ENCODE assay signal across 8 mouse cellular contexts in the genomic region with DNA sequence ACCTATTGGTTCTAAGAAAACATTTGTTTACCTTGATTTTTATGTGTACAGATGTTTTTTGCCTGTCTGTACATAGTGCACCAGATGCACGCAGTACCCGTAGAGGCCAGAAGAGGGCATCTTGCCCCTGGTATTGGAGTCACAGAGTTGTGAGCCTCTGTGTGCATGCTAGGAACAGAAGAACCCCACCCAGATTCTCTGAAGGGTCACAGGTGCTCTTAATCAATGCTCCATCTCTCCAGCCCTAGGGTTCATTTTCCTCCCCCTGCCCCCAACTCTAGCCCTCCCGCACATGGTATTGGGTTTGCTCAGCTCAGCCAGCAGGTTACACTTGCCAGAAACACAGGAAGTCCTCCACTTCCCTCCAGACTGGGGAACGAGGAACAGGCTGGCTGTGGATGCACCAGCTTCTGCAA. TPM values are rescaled to one million over a fixed set of nuclear protein-coding genes. Genes with fewer than 3 reads are reported as not detected.
DNase-seq lines count a peak whose midpoint lies in the region; ATAC-seq and TF ChIP-seq lines count a peak whose summit lies in the region.

No protein-coding gene starts in this region.

- no peak overlapping the region for H3K4me3 ChIP-seq in forebrain, embryonic 11.5 days (ENCODE audit: low read depth, low read length)
- H3K4me3 ChIP-seq in forebrain, embryonic 12.5 days (replicated peaks), result no peak overlapping the region
- H3K4me3 ChIP-seq in gastrocnemius, adult 2 months, result no peak overlapping the region
- H3K4me3 ChIP-seq in thymus, adult 2 months (ENCODE audit: control insufficient read depth, insufficient read depth, low read length), result no peak overlapping the region

- H3K36me3 ChIP-seq in forebrain, embryonic 11.5 days (ENCODE audit: control insufficient read depth, insufficient read depth, low read length), result no peaks in the 10 kb centered on the region
- H3K36me3 ChIP-seq in forebrain, embryonic 12.5 days (replicated peaks), result no peaks in the 10 kb centered on the region
- no peaks in the 10 kb centered on the region for H3K36me3 ChIP-seq in thymus, adult 2 months (ENCODE audit: control insufficient read depth, insufficient read depth, low read length)

- no peak for ATAC-seq in forebrain, embryonic 11.5 days (replicated peaks; ENCODE audit: low FRiP score)
- ATAC-seq in forebrain, embryonic 12.5 days (ENCODE audit: low FRiP score), result no peak
- ATAC-seq in megakaryocyte, adult 5-6 weeks (ENCODE audit: poor library complexity, severe bottlenecking), result peak; percentile 93

- no peak for TF ChIP-seq POLR2A in thymus, adult 2 months (IDR thresholded peaks at IDR 0.05; ENCODE audit: control insufficient read depth, extremely low read depth, insufficient read depth, low read length, poor library complexity)

- peak; percentile 79 for TF ChIP-seq CTCF in gastrocnemius, adult 2 months (IDR thresholded peaks at IDR 0.05)
- TF ChIP-seq CTCF in thymus, adult 2 months (IDR thresholded peaks at IDR 0.05; ENCODE audit: borderline replicate concordance, control insufficient read depth, extremely low read depth, insufficient read depth, low read length, poor library complexity), result peak; percentile 56; the same call in 1 of the 2 replicates

- H3K9me3 ChIP-seq in forebrain, embryonic 11.5 days (ENCODE audit: control insufficient read depth, low read length), result no peaks in the 10 kb centered on the region; the same call in 1 of the 2 replicates
- H3K9me3 ChIP-seq in forebrain, embryonic 12.5 days, result peaks cover 12% of the 10 kb centered on the region

- H3K4me1 ChIP-seq in forebrain, embryonic 11.5 days (replicated peaks; ENCODE audit: control insufficient read depth, insufficient read depth, low read length), result no peaks in the 10 kb centered on the region
- H3K4me1 ChIP-seq in forebrain, embryonic 12.5 days, result 0 out of 2 replicates have a peak, but pooled peaks cover 4% of the 10 kb centered on the region
- peaks cover 2% of the 10 kb centered on the region; the same call in 1 of the 2 replicates for H3K4me1 ChIP-seq in thymus, adult 2 months (replicated peaks; ENCODE audit: control insufficient read depth, insufficient read depth, low read length)

- intact Hi-C loops in gastrocnemius, adult 2 months (cut with DNase I), result no loop called here

- H3K27me3 ChIP-seq in forebrain, embryonic 11.5 days (ENCODE audit: control insufficient read depth, insufficient read depth, low read length), result no peaks in the 10 kb centered on the region
- no peaks in the 10 kb centered on the region for H3K27me3 ChIP-seq in forebrain, embryonic 12.5 days
- no peaks in the 10 kb centered on the region for H3K27me3 ChIP-seq in thymus, adult 2 months (ENCODE audit: control insufficient read depth, insufficient read depth, low read length)

- H3K4me2 ChIP-seq in forebrain, embryonic 11.5 days (ENCODE audit: low read depth, low read length, severe bottlenecking), result no peak overlapping the region
- H3K4me2 ChIP-seq in forebrain, embryonic 12.5 days, result no peak overlapping the region

- no peak overlapping the region for H3K27ac ChIP-seq in forebrain, embryonic 11.5 days (ENCODE audit: low read depth, low read length)
- no peak overlapping the region for H3K27ac ChIP-seq in forebrain, embryonic 12.5 days
- H3K27ac ChIP-seq in gastrocnemius, adult 2 months, result 0 out of 2 replicates have a peak overlapping the region, but pooled peaks have one; percentile 8
- no peak overlapping the region for H3K27ac ChIP-seq in thymus, adult 2 months (ENCODE audit: control insufficient read depth, insufficient read depth, low read length)

- no peak overlapping the region for H3K9ac ChIP-seq in forebrain, embryonic 11.5 days (ENCODE audit: low read length)
- no peak overlapping the region for H3K9ac ChIP-seq in forebrain, embryonic 12.5 days

- peak; percentile 75 for DNase-seq in forebrain, embryonic 11.5 days (ENCODE audit: low spot score)
- DNase-seq in 416B (ENCODE audit: low read depth), result peak; percentile 67
- peak; percentile 42 for DNase-seq in adrenal gland, adult 2 months
- peak; percentile 65 for DNase-seq in gastrocnemius, adult 2 months
- DNase-seq in kidney, postnatal 25 days, result peak; percentile 51 to 78
- DNase-seq in thymus, adult 2 months, result peak; percentile 53

- 40% methylated on average over 4 of the region's 4 CpGs for WGBS in forebrain, embryonic 11.5 days
- 55% methylated on average over 4 of the region's 4 CpGs for WGBS in forebrain, embryonic 12.5 days
- 20% methylated on average over 4 of the region's 4 CpGs for WGBS in thymus, adult 2 months

RNA-seq across cellular contexts. Expression of a gene that starts 13.2 kb away (rescaled TPM):
- polyA plus RNA-seq in forebrain, embryonic 11.5 days (2014; fragmentation: Nextera tagmentation; extraction: Ambion mirVana), result 0.93 and 1.2 TPM in 2 replicates
- polyA plus RNA-seq in forebrain, embryonic 12.5 days (2016; fragmentation: Nextera tagmentation; extraction: Ambion mirVana), result 0.69 and 0.91 TPM in 2 replicates
- total RNA-seq in adrenal gland, adult 2 months (2021), result 10 to 100 TPM in 1 of 2 experiments, 1 to 10 TPM in 1; 8.0 to 10.1 TPM
- polyA plus RNA-seq in adrenal gland, adult 2 months (2012; rRNA removed), result 4.8 and 5.2 TPM in 2 replicates
- total RNA-seq in gastrocnemius, adult 2 months (2021), result 1 to 10 TPM; 3.1 to 4.0 TPM
- total RNA-seq in megakaryocyte, adult 5-6 weeks (2015), result 3.7 and 8.9 TPM in 2 replicates
- total RNA-seq in megakaryocyte, adult 5-6 weeks (2017), result 4.3 and 11.1 TPM in 2 replicates
- polyA plus RNA-seq in thymus, adult 2 months (2012; rRNA removed), result 2.3 and 3.6 TPM in 2 replicates

RNA-seq across cellular contexts. Expression of a gene that starts 46.8 kb away (rescaled TPM):
- 44.3 and 50.6 TPM in 2 replicates for polyA plus RNA-seq in forebrain, embryonic 11.5 days (2014; fragmentation: Nextera tagmentation; extraction: Ambion mirVana)
- polyA plus RNA-seq in forebrain, embryonic 12.5 days (2016; fragmentation: Nextera tagmentation; extraction: Ambion mirVana), result 48.8 and 52.8 TPM in 2 replicates
- 10 to 100 TPM; 51.4 to 60.7 TPM for total RNA-seq in adrenal gland, adult 2 months (2021)
- polyA plus RNA-seq in adrenal gland, adult 2 months (2012; rRNA removed), result 10.7 and 11.6 TPM in 2 replicates
- 10 to 100 TPM; 72.6 to 74.8 TPM for total RNA-seq in gastrocnemius, adult 2 months (2021)
- total RNA-seq in megakaryocyte, adult 5-6 weeks (2015), result 77.9 and 85.2 TPM in 2 replicates
- 137 and 138 TPM in 2 replicates for total RNA-seq in megakaryocyte, adult 5-6 weeks (2017)
- 8.4 TPM in 2 replicates for polyA plus RNA-seq in thymus, adult 2 months (2012; rRNA removed)

RNA-seq across cellular contexts. Expression of a gene that starts 51.5 kb away (rescaled TPM):
- polyA plus RNA-seq in forebrain, embryonic 11.5 days (2014; fragmentation: Nextera tagmentation; extraction: Ambion mirVana), result 0.61 and 0.89 TPM in 2 replicates
- 0.68 and 0.85 TPM in 2 replicates for polyA plus RNA-seq in forebrain, embryonic 12.5 days (2016; fragmentation: Nextera tagmentation; extraction: Ambion mirVana)
- total RNA-seq in adrenal gland, adult 2 months (2021), result 1 to 10 TPM in 1 of 2 experiments, under 1 TPM in 1; 0.86 to 2.1 TPM
- 0.26 TPM in 1 of 2 replicates, not detected in the other for polyA plus RNA-seq in adrenal gland, adult 2 months (2012; rRNA removed)
- total RNA-seq in gastrocnemius, adult 2 months (2021), result not detected
- 1,347 and 1,763 TPM in 2 replicates for total RNA-seq in megakaryocyte, adult 5-6 weeks (2015)
- 1,568 and 2,380 TPM in 2 replicates for total RNA-seq in megakaryocyte, adult 5-6 weeks (2017)
- polyA plus RNA-seq in thymus, adult 2 months (2012; rRNA removed), result 3.5 and 4.9 TPM in 2 replicates
